Mouse (Mus musculus) 416B (cell line): ENCODE results near the gene 5730596B20Rik.

ENCODE experiments used
- DNase-seq: peaks from one replicate; pipeline ENCODE4 v3.0.0; 2011; ENCODE audit warnings: low read depth

5730596B20Rik gene

GRCm38 (mm10) chr6:52225612-52226568, 48.6 kb downstream of the 5730596B20Rik start:
- no peak for DNase-seq

DNA sequence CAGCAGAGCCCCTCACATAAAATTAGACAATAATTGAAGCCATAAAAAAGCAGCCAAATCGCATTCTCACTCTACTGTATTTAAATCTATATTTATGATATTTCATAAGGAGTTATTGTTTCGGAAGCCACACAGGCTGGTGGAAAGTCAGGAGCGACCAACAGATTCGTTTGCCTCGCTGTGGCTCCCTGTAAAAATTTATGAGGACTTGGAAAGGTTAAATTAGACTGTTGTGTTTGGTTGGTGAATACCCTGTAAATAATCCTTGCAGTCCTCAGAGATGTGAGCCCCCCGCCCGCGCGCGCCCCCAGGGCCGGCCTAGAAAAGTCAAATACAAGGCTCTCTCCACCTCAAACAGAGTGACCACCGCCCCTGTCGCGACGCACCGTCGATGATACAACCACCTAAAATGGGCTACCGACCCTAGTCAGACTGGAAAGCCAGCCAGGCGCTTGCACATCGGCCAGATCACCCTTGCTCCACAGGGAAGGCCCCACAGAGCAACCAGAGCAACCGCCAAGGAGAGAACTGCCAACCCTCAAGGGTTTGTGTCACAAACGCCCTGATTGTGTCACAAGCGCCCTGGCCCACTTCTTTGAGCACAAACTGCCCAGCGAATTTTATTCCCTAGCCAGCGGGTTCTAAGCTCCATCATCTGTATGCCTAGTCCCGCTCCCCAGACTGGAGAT, 49.4 kb downstream of the 5730596B20Rik start:
- DNase-seq = no peak

DNA sequence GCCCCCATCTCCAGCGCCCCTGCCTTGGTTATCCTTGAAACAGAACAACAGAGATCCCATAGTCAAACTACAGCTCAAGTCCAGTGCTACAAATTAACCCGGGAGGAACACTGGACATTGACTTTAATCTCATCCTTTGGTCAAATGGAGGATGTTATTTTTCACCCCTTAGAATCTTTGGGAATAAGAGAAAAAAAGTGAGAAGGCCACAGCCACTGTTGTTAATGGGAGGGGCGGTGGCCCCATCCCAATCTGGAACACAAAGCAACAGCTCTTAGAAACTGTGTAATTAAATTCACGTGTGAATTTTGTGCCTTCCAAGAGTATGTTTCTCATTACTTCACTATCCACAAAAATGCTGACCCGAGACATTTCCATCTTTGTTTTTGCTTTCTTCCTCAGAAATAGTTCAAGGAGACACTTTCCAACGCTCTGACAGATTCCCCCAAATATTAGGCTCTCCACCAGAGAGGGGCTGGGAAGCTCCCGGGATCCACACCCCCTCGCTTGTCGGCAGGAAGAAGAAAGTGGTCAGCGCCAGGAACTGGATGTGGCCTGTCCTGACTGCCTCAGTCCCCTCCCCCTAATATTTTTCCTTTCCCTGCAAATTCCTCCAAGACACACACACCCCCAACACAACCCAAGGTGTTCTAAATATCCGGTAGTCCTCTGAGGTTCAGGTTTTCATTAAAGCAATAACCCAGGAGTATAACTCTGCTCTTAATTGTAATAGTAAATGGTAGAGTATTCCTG, 50.3 kb downstream of the 5730596B20Rik start:
- DNase-seq = no peak

DNA sequence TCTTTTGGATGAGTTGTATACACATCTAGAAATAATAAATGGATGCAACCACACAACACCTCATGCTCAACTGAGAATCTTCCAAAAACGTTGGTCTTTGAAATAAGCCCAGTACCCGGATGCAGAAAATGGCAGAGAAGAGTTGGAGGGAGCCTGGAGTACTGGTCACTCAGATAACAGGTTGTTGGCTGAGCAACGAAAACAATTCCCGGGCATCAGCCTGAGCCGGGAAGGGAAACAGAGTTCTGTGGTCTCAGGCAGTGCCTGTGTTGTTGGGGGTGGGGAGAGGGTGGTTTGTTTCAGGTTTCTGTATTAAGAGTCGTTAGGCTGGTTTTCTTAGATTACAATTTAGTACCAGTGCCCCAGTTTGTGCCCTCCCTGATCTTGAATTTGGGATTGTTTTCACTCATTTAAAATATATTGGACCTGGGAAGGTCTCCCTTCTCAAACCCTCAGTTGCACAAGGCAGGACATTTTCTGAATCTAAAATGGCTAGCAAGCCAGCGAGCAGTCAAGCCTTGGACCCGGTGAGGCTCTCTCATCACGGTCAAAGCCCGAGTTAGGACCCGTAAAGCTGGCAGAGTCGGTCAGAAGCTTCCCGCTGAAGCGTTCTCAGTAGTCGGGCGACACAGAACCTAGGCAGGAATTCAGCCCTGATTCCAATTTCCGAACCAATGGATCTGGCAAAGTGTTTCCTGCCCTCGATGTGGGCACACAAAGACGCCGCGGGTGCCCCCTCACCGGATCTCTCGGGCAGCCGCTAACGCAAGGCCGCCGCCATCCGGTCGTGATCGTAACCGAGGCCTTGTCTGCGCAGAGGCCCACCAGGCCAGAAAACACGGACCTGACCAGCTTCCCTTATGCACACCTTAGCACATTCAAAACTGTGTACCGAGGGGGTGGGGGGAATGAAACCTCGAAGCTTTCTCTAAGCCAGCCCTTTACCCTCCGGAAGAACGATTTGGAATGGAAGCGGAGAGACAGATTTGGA, 51.5 kb downstream of the 5730596B20Rik start:
- no peak for DNase-seq

DNA sequence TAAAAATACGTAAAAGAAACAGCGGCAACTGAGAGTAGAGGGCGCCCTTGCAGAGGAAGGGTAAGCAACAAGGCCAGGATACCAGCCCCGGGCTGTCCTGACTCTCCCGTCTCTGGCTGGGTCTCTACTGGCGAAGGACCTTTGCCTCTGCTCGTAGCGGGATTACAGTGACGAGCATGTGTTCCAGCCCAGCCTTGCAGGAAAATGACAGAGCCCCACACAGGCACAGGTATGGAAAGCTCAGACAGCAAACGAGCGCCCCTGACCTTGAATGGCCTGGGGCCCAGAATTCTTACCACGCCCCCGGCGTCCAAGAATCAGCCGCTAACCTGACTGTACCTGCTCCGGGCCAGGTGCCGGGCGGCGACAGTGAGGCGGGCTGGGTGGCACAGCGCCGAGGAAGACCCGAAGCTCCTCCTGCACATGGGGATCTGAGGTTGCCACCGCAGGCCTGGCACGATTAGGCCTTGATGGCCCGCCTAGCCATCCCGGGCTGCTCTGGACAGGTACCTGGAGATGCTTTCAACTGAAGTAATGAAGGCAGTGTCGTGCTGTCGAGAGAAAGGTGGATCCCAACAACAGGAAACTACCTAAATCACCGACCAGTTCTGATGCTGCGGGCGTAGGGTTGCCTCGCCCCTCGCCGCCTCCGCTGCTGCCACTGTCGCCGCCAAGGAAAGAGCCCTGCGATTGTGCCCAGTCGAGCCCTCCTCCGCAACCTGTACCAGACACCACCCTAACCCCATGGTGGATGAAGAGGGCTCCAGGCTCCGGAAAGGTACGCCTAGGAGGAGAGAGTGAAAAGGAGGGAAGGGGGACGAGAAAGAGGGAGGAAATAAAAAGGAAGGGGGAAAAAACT, 52.5 kb downstream of the 5730596B20Rik start:
- no peak for DNase-seq
